Mouse (Mus musculus): ENCODE results near the gene Otor. TPM values are rescaled to one million over a fixed set of nuclear protein-coding genes. Genes with fewer than 3 reads are reported as not detected.

The Otor gene
- polyA plus RNA-seq (2014; fragmentation: Nextera tagmentation; extraction: Ambion mirVana): 1.5 and 1.7 TPM in 2 replicates

- H3K27ac ChIP-seq (ENCODE audit: low read depth, low read length): no peak within 1 kb of the TSS
- no peak within 1 kb of the TSS for H3K4me3 ChIP-seq (ENCODE audit: low read depth, low read length)
- H3K9ac ChIP-seq (ENCODE audit: low read length): no peak within 1 kb of the TSS
- no peaks in the 10 kb centered on the region for H3K9me3 ChIP-seq (ENCODE audit: control insufficient read depth, low read length)
- no peak for DNase-seq (ENCODE audit: low spot score)
- no peak for ATAC-seq (replicated peaks; ENCODE audit: low FRiP score)
- WGBS: 77% methylated on average over 8 of the region's 8 CpGs
- H3K36me3 ChIP-seq (ENCODE audit: control insufficient read depth, insufficient read depth, low read length): no peaks in the 10 kb centered on the region
- no peak within 1 kb of the TSS for H3K4me2 ChIP-seq (ENCODE audit: low read depth, low read length, severe bottlenecking)
- no peaks in the 10 kb centered on the region for H3K4me1 ChIP-seq (replicated peaks; ENCODE audit: control insufficient read depth, insufficient read depth, low read length)
- no peaks in the 10 kb centered on the region for H3K27me3 ChIP-seq (ENCODE audit: control insufficient read depth, insufficient read depth, low read length)
Observed at GRCm38 (mm10) chr2:143078198-143078851, at the start of gene Otor. Otor (plus strand) TSS chr2:143078473.

- Histone ChIP-seq H3K27ac (ENCODE audit: low read depth, low read length) (no peak overlapping the region), H3K36me3 (ENCODE audit: control insufficient read depth, insufficient read depth, low read length) (no peaks in the 10 kb centered on the region), H3K4me1 (replicated peaks; ENCODE audit: control insufficient read depth, insufficient read depth, low read length) (no peaks in the 10 kb centered on the region), H3K4me2 (ENCODE audit: low read depth, low read length, severe bottlenecking) (no peak overlapping the region), H3K9me3 (ENCODE audit: control insufficient read depth, low read length) (no peaks in the 10 kb centered on the region), H3K9ac (ENCODE audit: low read length) (no peak overlapping the region), H3K27me3 (ENCODE audit: control insufficient read depth, insufficient read depth, low read length) (no peaks in the 10 kb centered on the region), H3K4me3 (ENCODE audit: low read depth, low read length) (no peak overlapping the region)
- DNase-seq (ENCODE audit: low spot score) (no peak), ATAC-seq (replicated peaks; ENCODE audit: low FRiP score) (no peak)
- WGBS: 75% methylated on average over 1 of the region's 1 CpGs
Observed at GRCm38 (mm10) chr2:143031283-143031682, 47.0 kb upstream of the Otor start.

GRCm38 (mm10) chr2:143032378-143033255, 45.7 kb upstream of the Otor start:
- Histone ChIP-seq H3K9me3 (ENCODE audit: control insufficient read depth, low read length) (no peaks in the 10 kb centered on the region), H3K4me1 (replicated peaks; ENCODE audit: control insufficient read depth, insufficient read depth, low read length) (no peaks in the 10 kb centered on the region), H3K27me3 (ENCODE audit: control insufficient read depth, insufficient read depth, low read length) (no peaks in the 10 kb centered on the region), H3K36me3 (ENCODE audit: control insufficient read depth, insufficient read depth, low read length) (no peaks in the 10 kb centered on the region), H3K4me3 (ENCODE audit: low read depth, low read length) (no peak overlapping the region), H3K4me2 (ENCODE audit: low read depth, low read length, severe bottlenecking) (no peak overlapping the region), H3K27ac (ENCODE audit: low read depth, low read length) (no peak overlapping the region), H3K9ac (ENCODE audit: low read length) (no peak overlapping the region)
- ATAC-seq (replicated peaks; ENCODE audit: low FRiP score) (peak; percentile 74), DNase-seq (ENCODE audit: low spot score) (no peak)
- 50% methylated on average over 10 of the region's 10 CpGs for WGBS

GRCm38 (mm10) chr2:143034350-143035085, 43.8 kb upstream of the Otor start:
- no peaks in the 10 kb centered on the region for H3K36me3 ChIP-seq (ENCODE audit: control insufficient read depth, insufficient read depth, low read length)
- no peak overlapping the region for H3K4me2 ChIP-seq (ENCODE audit: low read depth, low read length, severe bottlenecking)
- 91% methylated on average over 7 of the region's 7 CpGs for WGBS
- H3K9ac ChIP-seq (ENCODE audit: low read length): no peak overlapping the region
- ATAC-seq (replicated peaks; ENCODE audit: low FRiP score) (no peak), DNase-seq (ENCODE audit: low spot score) (no peak)
- no peaks in the 10 kb centered on the region for H3K27me3 ChIP-seq (ENCODE audit: control insufficient read depth, insufficient read depth, low read length)
- no peak overlapping the region for H3K27ac ChIP-seq (ENCODE audit: low read depth, low read length)
- H3K4me3 ChIP-seq (ENCODE audit: low read depth, low read length): no peak overlapping the region
- H3K9me3 ChIP-seq (ENCODE audit: control insufficient read depth, low read length): no peaks in the 10 kb centered on the region
- no peaks in the 10 kb centered on the region for H3K4me1 ChIP-seq (replicated peaks; ENCODE audit: control insufficient read depth, insufficient read depth, low read length)

GRCm38 (mm10) chr2:143035086-143035593, 43.1 kb upstream of the Otor start:
- WGBS: 89% methylated on average over 10 of the region's 10 CpGs
- Histone ChIP-seq H3K36me3 (ENCODE audit: control insufficient read depth, insufficient read depth, low read length) (no peaks in the 10 kb centered on the region), H3K27ac (ENCODE audit: low read depth, low read length) (no peak overlapping the region), H3K4me2 (ENCODE audit: low read depth, low read length, severe bottlenecking) (no peak overlapping the region), H3K4me1 (replicated peaks; ENCODE audit: control insufficient read depth, insufficient read depth, low read length) (no peaks in the 10 kb centered on the region), H3K9ac (ENCODE audit: low read length) (no peak overlapping the region), H3K27me3 (ENCODE audit: control insufficient read depth, insufficient read depth, low read length) (no peaks in the 10 kb centered on the region), H3K9me3 (ENCODE audit: control insufficient read depth, low read length) (no peaks in the 10 kb centered on the region), H3K4me3 (ENCODE audit: low read depth, low read length) (no peak overlapping the region)
- ATAC-seq (replicated peaks; ENCODE audit: low FRiP score): no peak
- DNase-seq (ENCODE audit: low spot score): no peak

- Histone ChIP-seq H3K9ac (ENCODE audit: low read length) (no peak overlapping the region), H3K9me3 (ENCODE audit: control insufficient read depth, low read length) (no peaks in the 10 kb centered on the region), H3K4me1 (replicated peaks; ENCODE audit: control insufficient read depth, insufficient read depth, low read length) (no peaks in the 10 kb centered on the region), H3K27ac (ENCODE audit: low read depth, low read length) (no peak overlapping the region), H3K4me3 (ENCODE audit: low read depth, low read length) (no peak overlapping the region), H3K4me2 (ENCODE audit: low read depth, low read length, severe bottlenecking) (no peak overlapping the region), H3K27me3 (ENCODE audit: control insufficient read depth, insufficient read depth, low read length) (no peaks in the 10 kb centered on the region), H3K36me3 (ENCODE audit: control insufficient read depth, insufficient read depth, low read length) (no peaks in the 10 kb centered on the region)
- ATAC-seq (replicated peaks; ENCODE audit: low FRiP score): no peak
- 86% methylated on average over 1 of the region's 1 CpGs for WGBS
- DNase-seq (ENCODE audit: low spot score): no peak
Observed at GRCm38 (mm10) chr2:143041596-143041995, 36.7 kb upstream of the Otor start.

GRCm38 (mm10) chr2:143055251-143055650, 23.0 kb upstream of the Otor start:
- Histone ChIP-seq H3K4me2 (ENCODE audit: low read depth, low read length, severe bottlenecking) (no peak overlapping the region), H3K27me3 (ENCODE audit: control insufficient read depth, insufficient read depth, low read length) (no peaks in the 10 kb centered on the region), H3K9me3 (ENCODE audit: control insufficient read depth, low read length) (no peaks in the 10 kb centered on the region), H3K4me1 (replicated peaks; ENCODE audit: control insufficient read depth, insufficient read depth, low read length) (no peaks in the 10 kb centered on the region), H3K27ac (ENCODE audit: low read depth, low read length) (no peak overlapping the region), H3K9ac (ENCODE audit: low read length) (no peak overlapping the region), H3K36me3 (ENCODE audit: control insufficient read depth, insufficient read depth, low read length) (no peaks in the 10 kb centered on the region), H3K4me3 (ENCODE audit: low read depth, low read length) (no peak overlapping the region)
- no peak for ATAC-seq (replicated peaks; ENCODE audit: low FRiP score)
- no peak for DNase-seq (ENCODE audit: low spot score)

- no peak overlapping the region for H3K9ac ChIP-seq (ENCODE audit: low read length)
- H3K4me3 ChIP-seq (ENCODE audit: low read depth, low read length): no peak overlapping the region
- ATAC-seq (replicated peaks; ENCODE audit: low FRiP score) (no peak), DNase-seq (ENCODE audit: low spot score) (no peak)
- 78% methylated on average over 5 of the region's 5 CpGs for WGBS
- H3K36me3 ChIP-seq (ENCODE audit: control insufficient read depth, insufficient read depth, low read length): no peaks in the 10 kb centered on the region
- H3K4me1 ChIP-seq (replicated peaks; ENCODE audit: control insufficient read depth, insufficient read depth, low read length): no peaks in the 10 kb centered on the region
- H3K4me2 ChIP-seq (ENCODE audit: low read depth, low read length, severe bottlenecking): no peak overlapping the region
- H3K9me3 ChIP-seq (ENCODE audit: control insufficient read depth, low read length): no peaks in the 10 kb centered on the region
- H3K27ac ChIP-seq (ENCODE audit: low read depth, low read length): no peak overlapping the region
- H3K27me3 ChIP-seq (ENCODE audit: control insufficient read depth, insufficient read depth, low read length): no peaks in the 10 kb centered on the region; the same call in 1 of the 2 replicates
Observed at GRCm38 (mm10) chr2:143056736-143057135, 21.5 kb upstream of the Otor start.
